Mouse (Mus musculus) ES-E14 (cell line): Measurements from ENCODE around the gene Blnk.

Source experiments
- CHD2 ChIP-seq: IDR thresholded peaks from 2 replicates; pipeline ENCODE4 v1.6.1; 2014; ENCODE audit warnings: mild to moderate bottlenecking, low read depth, low read length, inconsistent platforms
- HCFC1 ChIP-seq: IDR thresholded peaks from 2 replicates; pipeline ENCODE4 v1.6.1; 2012; ENCODE audit warnings: low read length, inconsistent platforms, borderline replicate concordance; ENCODE audit not compliant: insufficient read depth
- MAFK ChIP-seq: IDR thresholded peaks from 2 replicates; pipeline ENCODE4 v1.6.1; 2014; ENCODE audit warnings: mild to moderate bottlenecking, low read depth, low read length, inconsistent platforms; ENCODE audit not compliant: insufficient read depth
- ZC3H11A ChIP-seq: IDR thresholded peaks from 2 replicates; pipeline ENCODE4 v1.6.1; 2012; ENCODE audit warnings: low read depth, mild to moderate bottlenecking, inconsistent platforms, low read length, borderline replicate concordance
- ZNF384 ChIP-seq: IDR thresholded peaks from 2 replicates; pipeline ENCODE4 v1.6.1; 2012; ENCODE audit warnings: low read depth, low read length, inconsistent platforms

DNA sequence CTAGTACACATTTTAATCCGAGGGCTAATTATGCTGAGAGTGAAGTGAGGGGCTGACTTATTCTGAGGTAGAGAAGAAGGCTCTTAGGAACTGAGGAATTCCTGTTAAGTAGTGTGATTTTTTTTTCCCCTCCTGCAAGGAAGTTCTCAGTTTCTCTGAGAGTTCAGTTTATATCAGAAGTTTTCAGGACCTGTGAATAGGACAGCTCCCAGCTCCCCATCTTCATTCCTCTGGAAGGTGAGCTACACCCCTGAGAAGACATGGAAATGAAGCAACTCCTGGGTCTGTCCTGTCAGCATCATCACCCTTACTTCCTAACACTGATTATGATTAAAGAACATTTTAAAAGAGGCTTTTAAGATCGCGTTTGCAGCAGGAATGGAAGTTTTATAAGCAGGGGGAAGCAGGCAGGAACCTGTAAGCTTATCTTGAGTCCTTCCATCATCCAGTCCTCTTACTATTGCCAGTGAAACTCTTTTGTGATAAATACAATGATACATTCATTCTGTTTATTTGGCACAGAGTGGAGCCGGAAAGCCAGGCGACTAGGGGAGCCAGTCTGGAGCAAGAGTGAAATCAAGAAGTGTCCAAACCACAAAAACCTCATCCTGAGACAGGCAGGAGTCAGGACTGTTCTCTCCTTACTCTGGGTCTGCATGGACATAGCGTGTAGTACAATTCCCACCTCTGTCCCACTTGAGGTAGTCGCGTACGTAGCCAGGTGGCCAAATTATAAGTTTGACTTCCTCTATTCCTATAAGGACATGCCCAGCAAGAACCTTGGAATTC, 62.6 kb downstream of the Blnk start:
- TF ChIP-seq MAFK = no peak
- no peak for TF ChIP-seq ZNF384
- TF ChIP-seq HCFC1 = no peak
- no peak for TF ChIP-seq CHD2
- no peak for TF ChIP-seq ZC3H11A
